8 mouse cellular contexts compared by ENCODE assay signal in genomic region chr2:4561196-4561595, GRCm38 (mm10).
DNase-seq lines count a peak whose midpoint lies in the region; ATAC-seq and TF ChIP-seq lines count a peak whose summit lies in the region.

No protein-coding gene starts in this region.

- WGBS in heart, adult 2 months = 10% methylated on average over 5 of the region's 5 CpGs
- WGBS in heart, embryonic 15.5 days = 8% methylated on average over 5 of the region's 5 CpGs
- 22% methylated on average over 5 of the region's 5 CpGs for WGBS in liver, postnatal 0 days (ENCODE audit: insufficient replicate concordance)
- WGBS in stomach, embryonic 16.5 days = 17% methylated on average over 5 of the region's 5 CpGs

- peak overlapping the region; percentile 52 for H3K4me3 ChIP-seq in heart, adult 2 months
- peak overlapping the region; percentile 76 for H3K4me3 ChIP-seq in bone marrow macrophage, adult 2 months (ENCODE audit: insufficient read depth, low read length)
- peak overlapping the region; percentile 61 for H3K4me3 ChIP-seq in heart, embryonic 15.5 days
- H3K4me3 ChIP-seq in liver, postnatal 0 days (ENCODE audit: low read depth, low read length) = peak overlapping the region; percentile 79
- H3K4me3 ChIP-seq in stomach, embryonic 16.5 days (replicated peaks; ENCODE audit: low read length) = peak overlapping the region; percentile 61

- no peak for TF ChIP-seq CTCF in heart, adult 2 months (IDR thresholded peaks at IDR 0.05)
- TF ChIP-seq CTCF in bone marrow macrophage, adult 2 months (IDR thresholded peaks at IDR 0.05; ENCODE audit: low read depth, low read length) = no peak
- TF ChIP-seq CTCF in liver, postnatal 0 days (IDR thresholded peaks at IDR 0.05; ENCODE audit: low read depth) = no peak

- peaks cover 25% of the 10 kb centered on the region for H3K4me1 ChIP-seq in heart, adult 2 months (ENCODE audit: control insufficient read depth, insufficient read depth, low read length)
- H3K4me1 ChIP-seq in bone marrow macrophage, adult 2 months (ENCODE audit: control insufficient read depth, insufficient read depth, low read length) = peaks cover 43% of the 10 kb centered on the region
- H3K4me1 ChIP-seq in heart, embryonic 15.5 days (replicated peaks) = peaks cover 76% of the 10 kb centered on the region
- peaks cover 47% of the 10 kb centered on the region for H3K4me1 ChIP-seq in liver, postnatal 0 days (ENCODE audit: insufficient read depth)
- H3K4me1 ChIP-seq in stomach, embryonic 16.5 days (ENCODE audit: control insufficient read depth, insufficient read depth, low read length) = peaks cover 45% of the 10 kb centered on the region

- intact Hi-C loops in heart, adult 2 months (cut with DNase I) = loop anchor here (2.0 kb wide), 1 partner anchor 16 kb away; no protein-coding TSS in a partner anchor

- H3K27me3 ChIP-seq in heart, adult 2 months (ENCODE audit: control insufficient read depth, insufficient read depth, low read length) = no peaks in the 10 kb centered on the region
- H3K27me3 ChIP-seq in heart, embryonic 15.5 days = no peaks in the 10 kb centered on the region
- no peaks in the 10 kb centered on the region for H3K27me3 ChIP-seq in liver, postnatal 0 days (ENCODE audit: insufficient read depth, low read length)
- no peaks in the 10 kb centered on the region for H3K27me3 ChIP-seq in stomach, embryonic 16.5 days (ENCODE audit: control insufficient read depth, insufficient read depth, low read length)

- H3K36me3 ChIP-seq in heart, adult 2 months (ENCODE audit: control insufficient read depth, insufficient read depth, low read length) = peaks cover 13% of the 10 kb centered on the region
- H3K36me3 ChIP-seq in heart, embryonic 15.5 days = peaks cover 8% of the 10 kb centered on the region; the same call in 1 of the 2 replicates
- H3K36me3 ChIP-seq in liver, postnatal 0 days (replicated peaks; ENCODE audit: insufficient read depth, low read length) = peaks cover 17% of the 10 kb centered on the region
- H3K36me3 ChIP-seq in stomach, embryonic 16.5 days (ENCODE audit: control insufficient read depth, insufficient read depth, low read length) = no peaks in the 10 kb centered on the region; the same call in 1 of the 2 replicates

- TF ChIP-seq POLR2A in heart, adult 2 months (IDR thresholded peaks at IDR 0.05; ENCODE audit: insufficient read depth, low read depth, low read length) = 0 out of 2 replicates have a peak, but pooled peaks have one; percentile 35
- no peak for TF ChIP-seq POLR2A in bone marrow macrophage, adult 2 months (IDR thresholded peaks at IDR 0.05; ENCODE audit: borderline replicate concordance, low read depth, low read length)

- peak overlapping the region; percentile 55 for H3K27ac ChIP-seq in heart, adult 2 months
- H3K27ac ChIP-seq in bone marrow macrophage, adult 2 months (ENCODE audit: insufficient read depth, low read depth, low read length) = peak overlapping the region; percentile 85; the same call in 1 of the 2 replicates
- peak overlapping the region; percentile 98 for H3K27ac ChIP-seq in heart, embryonic 15.5 days
- H3K27ac ChIP-seq in liver, postnatal 0 days (ENCODE audit: low read depth) = peak overlapping the region; percentile 99
- H3K27ac ChIP-seq in stomach, embryonic 16.5 days (ENCODE audit: low read length) = peak overlapping the region; percentile 99; the same call in 1 of the 2 replicates

- peak overlapping the region; percentile 71 for H3K4me2 ChIP-seq in heart, embryonic 15.5 days
- peak overlapping the region; percentile 86 for H3K4me2 ChIP-seq in liver, postnatal 0 days (ENCODE audit: low read depth, low read length)
- peak overlapping the region; percentile 64 for H3K4me2 ChIP-seq in stomach, embryonic 16.5 days (ENCODE audit: low read depth, low read length)

- TF ChIP-seq EP300 in heart, adult 2 months (IDR thresholded peaks at IDR 0.05; ENCODE audit: insufficient read depth, low read depth, low read length) = no peak
- peak; percentile 100 for TF ChIP-seq EP300 in liver, postnatal 0 days (IDR thresholded peaks at IDR 0.05; ENCODE audit: low read depth)

- no peaks in the 10 kb centered on the region for H3K9me3 ChIP-seq in heart, embryonic 15.5 days (replicated peaks)
- no peaks in the 10 kb centered on the region for H3K9me3 ChIP-seq in liver, postnatal 0 days (ENCODE audit: low read length)
- no peaks in the 10 kb centered on the region for H3K9me3 ChIP-seq in stomach, embryonic 16.5 days (replicated peaks; ENCODE audit: control insufficient read depth, low read length)

- ATAC-seq in heart, embryonic 15.5 days (replicated peaks; ENCODE audit: insufficient number of reproducible peaks, insufficient read depth, low FRiP score, low read depth) = no peak
- peak; percentile 89 for ATAC-seq in liver, postnatal 0 days
- peak; percentile 44 for ATAC-seq in stomach, embryonic 16.5 days (ENCODE audit: insufficient read depth, low FRiP score)

- H3K9ac ChIP-seq in heart, adult 2 months (ENCODE audit: low read depth, low read length) = peak overlapping the region; percentile 74
- peak overlapping the region; percentile 64 for H3K9ac ChIP-seq in heart, embryonic 15.5 days
- peak overlapping the region; percentile 83 for H3K9ac ChIP-seq in liver, postnatal 0 days (replicated peaks)
- peak overlapping the region; percentile 81 for H3K9ac ChIP-seq in stomach, embryonic 16.5 days (ENCODE audit: low read length)

- DNase-seq in heart, adult 2 months = peak; percentile 37 to 54
- DNase-seq in heart, postnatal 4 days = no peak
- peak; percentile 76 for DNase-seq in liver, postnatal 0 days
- DNase-seq in embryo, embryonic 10.5 days (ENCODE audit: low spot score) = no peak
- DNase-seq in cerebellum, postnatal 10 days = no peak

- H3K79me2 ChIP-seq in heart, adult 2 months (replicated peaks; ENCODE audit: control insufficient read depth, insufficient read depth, low read length) = peaks cover 2% of the 10 kb centered on the region; the same call in 1 of the 2 replicates

Comparison
In these comparisons a context has a peak if more than half of its experiments do, and no peak if none do; other contexts are left out.
1. DNase-seq: peak in heart, adult 2 months (2 of 2) and liver, postnatal 0 days (single experiment); none in heart, postnatal 4 days (single experiment), embryo, embryonic 10.5 days (single experiment) and cerebellum, postnatal 10 days (0 of 2).
2. Peak in every context shown above with its lines, with median percentiles within 50 percentile points of each other: H3K27ac ChIP-seq, H3K4me3 ChIP-seq, H3K9ac ChIP-seq and H3K4me2 ChIP-seq.